Mouse (Mus musculus): ENCODE measurements at regions not wholly inside any gene's neighbourhood (a gene's known extent, or its start where the extent isn't known, plus 50 kb on each side); places are given as distances from the start of the nearest gene placed in this dataset.
A peak's percentile ranks its signal among the peaks of the same experiment; 100 is the strongest.
"Not testable (repeated sequence)": the region's sequence is repeated elsewhere in the genome, so short reads cannot be mapped to it uniquely, and the experiment has no call there.

DNA sequence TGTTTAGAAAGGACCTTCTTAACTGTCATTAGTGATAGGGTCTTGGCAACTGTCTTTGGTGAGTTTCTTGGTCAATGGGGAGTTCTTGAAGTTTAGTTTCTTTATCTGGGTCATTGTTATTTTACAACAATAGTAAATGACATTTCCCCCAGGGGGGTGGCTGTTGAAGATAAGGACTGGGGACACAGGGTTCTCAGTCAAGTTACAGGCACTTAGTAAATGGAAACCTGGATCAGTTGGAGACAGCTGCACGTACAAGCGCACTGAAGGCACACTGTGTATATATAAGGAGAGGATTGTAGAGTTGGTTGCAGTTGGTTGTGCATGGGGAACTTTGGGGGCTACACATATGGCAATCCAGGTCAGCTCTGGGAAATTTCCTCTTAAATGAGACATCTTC lies 169.2 kb upstream of the Serp2 start:
- no peak overlapping the region for H3K27ac ChIP-seq
- H3K4me1 ChIP-seq (replicated peaks) = peaks cover 6% of the 10 kb centered on the region; the same call in 1 of the 2 replicates
- H3K4me3 ChIP-seq (replicated peaks) = no peak overlapping the region
- ATAC-seq (ENCODE audit: insufficient number of reproducible peaks, insufficient read depth, low FRiP score, low TSS enrichment, low read depth) = no peak
- no peak overlapping the region for H3K4me2 ChIP-seq
- no peaks in the 10 kb centered on the region for H3K36me3 ChIP-seq
- no peaks in the 10 kb centered on the region for H3K27me3 ChIP-seq
- 89% methylated on average over 2 of the region's 2 CpGs for WGBS
- H3K9ac ChIP-seq (replicated peaks) = no peak overlapping the region
- no peaks in the 10 kb centered on the region for H3K9me3 ChIP-seq

DNA sequence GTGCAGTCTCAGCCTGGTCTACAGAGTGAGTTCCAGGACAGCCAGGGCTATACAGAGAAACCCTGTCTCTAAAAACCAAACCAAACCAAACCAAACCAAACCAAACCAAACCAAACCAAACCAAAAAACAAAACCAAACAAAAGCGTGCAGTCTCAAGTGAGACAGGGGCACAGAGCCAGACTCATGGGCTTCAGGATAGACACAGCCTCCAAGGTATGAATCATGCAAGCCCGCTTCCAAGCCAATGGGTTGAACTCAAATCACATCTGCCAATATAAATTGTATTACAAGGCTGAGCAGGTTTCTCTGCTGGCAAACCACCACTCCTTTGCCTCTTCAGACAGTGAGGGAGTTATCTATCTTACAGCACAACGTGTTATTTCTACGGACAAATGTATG lies 168.5 kb upstream of the Serp2 start:
- not testable (repeated sequence) for H3K4me2 ChIP-seq; H3K9me3 ChIP-seq; H3K4me1 ChIP-seq (replicated peaks); H3K36me3 ChIP-seq; H3K4me3 ChIP-seq (replicated peaks); H3K27me3 ChIP-seq; ATAC-seq (ENCODE audit: insufficient number of reproducible peaks, insufficient read depth, low FRiP score, low TSS enrichment, low read depth); H3K9ac ChIP-seq (replicated peaks); H3K27ac ChIP-seq
- 94% methylated on average over 4 of the region's 4 CpGs for WGBS

DNA sequence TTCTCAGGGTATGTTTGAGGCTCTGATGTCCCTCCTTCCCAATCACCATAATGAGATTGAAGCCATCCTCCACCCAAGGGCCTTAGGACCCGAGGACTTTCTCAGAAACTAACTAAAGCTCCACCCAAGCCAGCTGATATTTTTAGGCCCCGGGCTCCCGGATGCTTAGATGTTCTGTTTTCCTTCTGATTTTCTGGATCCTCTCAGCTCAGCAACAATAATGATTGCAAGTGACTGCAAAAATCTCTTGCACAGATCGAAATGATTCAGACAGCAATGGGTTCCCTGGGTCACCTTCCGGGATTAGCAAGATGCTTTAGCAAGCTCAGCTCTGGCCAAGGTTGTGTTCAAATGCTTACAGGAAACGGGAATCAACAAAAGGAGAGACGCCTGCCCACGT lies 168.1 kb upstream of the Serp2 start:
- no peak overlapping the region for H3K4me2 ChIP-seq
- peaks cover 6% of the 10 kb centered on the region; the same call in 1 of the 2 replicates for H3K4me1 ChIP-seq (replicated peaks)
- WGBS = 85% methylated on average over 8 of the region's 8 CpGs
- no peaks in the 10 kb centered on the region for H3K27me3 ChIP-seq
- ATAC-seq (ENCODE audit: insufficient number of reproducible peaks, insufficient read depth, low FRiP score, low TSS enrichment, low read depth) = no peak
- H3K9ac ChIP-seq (replicated peaks) = no peak overlapping the region
- H3K4me3 ChIP-seq (replicated peaks) = no peak overlapping the region
- H3K27ac ChIP-seq = no peak overlapping the region
- no peaks in the 10 kb centered on the region for H3K9me3 ChIP-seq
- no peaks in the 10 kb centered on the region for H3K36me3 ChIP-seq

- Histone ChIP-seq H3K9me3 (no peaks in the 10 kb centered on the region), H3K27ac (no peak overlapping the region), H3K36me3 (no peaks in the 10 kb centered on the region), H3K4me1 (replicated peaks) (peaks cover 6% of the 10 kb centered on the region; the same call in 1 of the 2 replicates), H3K27me3 (no peaks in the 10 kb centered on the region), H3K4me2 (no peak overlapping the region), H3K4me3 (replicated peaks) (no peak overlapping the region), H3K9ac (replicated peaks) (no peak overlapping the region)
- WGBS = 84% methylated on average over 8 of the region's 8 CpGs
- ATAC-seq (ENCODE audit: insufficient number of reproducible peaks, insufficient read depth, low FRiP score, low TSS enrichment, low read depth) = no peak
Observed at GRCm38 (mm10) chr14:76724395-76724794, 167.7 kb upstream of the Serp2 start.

DNA sequence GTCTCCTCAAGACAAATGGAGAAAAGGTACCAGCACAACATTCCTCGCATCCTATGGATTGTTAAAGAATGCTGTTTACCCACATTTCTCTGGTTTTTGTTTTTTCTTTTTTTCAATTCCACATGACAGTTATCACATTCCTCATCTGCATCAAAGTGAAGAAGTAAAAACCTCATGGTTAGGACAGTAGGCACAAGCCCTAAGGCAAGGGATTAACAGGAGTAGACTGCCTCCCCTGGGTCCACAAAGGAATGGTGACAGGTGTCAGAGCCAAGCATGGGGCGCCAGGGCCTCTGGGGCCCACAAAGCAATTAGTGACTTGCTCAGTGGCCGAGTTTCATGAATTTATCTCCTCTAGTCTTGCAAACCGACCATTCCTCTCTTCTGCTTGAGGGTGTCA lies 166.9 kb upstream of the Serp2 start:
- Histone ChIP-seq H3K4me2 (no peak overlapping the region), H3K4me3 (replicated peaks) (no peak overlapping the region), H3K27ac (no peak overlapping the region), H3K36me3 (no peaks in the 10 kb centered on the region), H3K9me3 (no peaks in the 10 kb centered on the region), H3K9ac (replicated peaks) (no peak overlapping the region), H3K27me3 (no peaks in the 10 kb centered on the region), H3K4me1 (replicated peaks) (peaks cover 6% of the 10 kb centered on the region; the same call in 1 of the 2 replicates)
- ATAC-seq (ENCODE audit: insufficient number of reproducible peaks, insufficient read depth, low FRiP score, low TSS enrichment, low read depth) = no peak
- WGBS = 58% methylated on average over 4 of the region's 4 CpGs

DNA sequence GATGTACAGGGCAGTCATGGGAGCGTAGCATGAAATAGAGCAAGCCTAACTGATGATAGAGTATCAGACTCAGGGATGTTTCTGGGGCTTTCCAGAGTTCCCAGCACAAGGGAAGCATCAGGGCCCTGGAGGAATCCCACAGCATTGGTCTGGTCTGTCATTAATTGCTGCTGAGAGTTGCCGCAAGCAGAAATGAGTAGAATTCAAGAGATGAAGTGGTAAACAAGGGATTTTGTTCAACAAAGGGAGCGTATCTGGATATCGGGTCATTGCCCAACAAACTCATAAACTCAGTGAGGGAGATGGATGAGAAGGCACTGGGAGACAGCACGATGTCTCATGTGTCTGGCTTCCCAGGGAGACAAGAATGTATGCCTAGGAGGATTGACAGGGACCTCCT lies 165.6 kb upstream of the Serp2 start:
- ATAC-seq (ENCODE audit: insufficient number of reproducible peaks, insufficient read depth, low FRiP score, low TSS enrichment, low read depth) = no peak
- Histone ChIP-seq H3K9me3 (no peaks in the 10 kb centered on the region), H3K4me1 (replicated peaks) (peaks cover 6% of the 10 kb centered on the region; the same call in 1 of the 2 replicates), H3K27ac (no peak overlapping the region), H3K4me3 (replicated peaks) (no peak overlapping the region), H3K27me3 (no peaks in the 10 kb centered on the region), H3K4me2 (no peak overlapping the region), H3K36me3 (no peaks in the 10 kb centered on the region), H3K9ac (replicated peaks) (no peak overlapping the region)
- WGBS = 84% methylated on average over 5 of the region's 5 CpGs

DNA sequence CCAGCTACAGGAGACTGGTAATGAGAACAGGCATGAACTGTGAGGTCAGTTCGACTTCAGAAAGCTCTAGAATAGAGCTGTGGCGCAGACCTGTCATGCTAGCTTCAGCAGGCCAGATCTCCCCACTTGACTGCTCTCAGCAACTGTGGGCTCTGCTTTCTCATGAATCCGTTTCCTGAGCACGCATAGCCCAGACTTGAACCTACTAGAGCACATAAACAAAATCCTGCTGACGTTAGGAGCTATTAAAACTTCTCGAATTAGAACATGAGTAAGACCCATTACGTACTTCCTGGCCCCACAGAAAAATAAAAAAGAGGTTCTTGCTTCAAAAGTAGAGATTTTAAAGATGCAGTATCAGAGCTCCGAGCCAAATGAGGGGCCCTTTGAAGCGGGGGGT lies 165.1 kb upstream of the Serp2 start:
- ATAC-seq (ENCODE audit: insufficient number of reproducible peaks, insufficient read depth, low FRiP score, low TSS enrichment, low read depth) = no peak
- WGBS = 77% methylated on average over 9 of the region's 9 CpGs
- H3K4me2 ChIP-seq = no peak overlapping the region
- no peak overlapping the region for H3K4me3 ChIP-seq (replicated peaks)
- no peak overlapping the region for H3K9ac ChIP-seq (replicated peaks)
- no peaks in the 10 kb centered on the region for H3K27me3 ChIP-seq
- no peaks in the 10 kb centered on the region for H3K9me3 ChIP-seq
- no peaks in the 10 kb centered on the region for H3K36me3 ChIP-seq
- H3K4me1 ChIP-seq (replicated peaks) = peaks cover 6% of the 10 kb centered on the region; the same call in 1 of the 2 replicates
- H3K27ac ChIP-seq = no peak overlapping the region

GRCm38 (mm10) chr14:76717081-76717480 lies 160.4 kb upstream of the Serp2 start:
- Histone ChIP-seq H3K27ac (no peak overlapping the region), H3K4me3 (replicated peaks) (no peak overlapping the region), H3K4me1 (replicated peaks) (no peaks in the 10 kb centered on the region; the same call in none of the 2 replicates), H3K9me3 (no peaks in the 10 kb centered on the region), H3K9ac (replicated peaks) (no peak overlapping the region), H3K27me3 (no peaks in the 10 kb centered on the region), H3K36me3 (no peaks in the 10 kb centered on the region), H3K4me2 (no peak overlapping the region)
- no peak for ATAC-seq (ENCODE audit: insufficient number of reproducible peaks, insufficient read depth, low FRiP score, low TSS enrichment, low read depth)
- WGBS = 95% methylated on average over 3 of the region's 3 CpGs

GRCm38 (mm10) chr14:76714727-76715126 lies 158.0 kb upstream of the Serp2 start:
- Histone ChIP-seq H3K9me3 (no peaks in the 10 kb centered on the region), H3K9ac (replicated peaks) (no peak overlapping the region), H3K4me2 (no peak overlapping the region), H3K27me3 (no peaks in the 10 kb centered on the region), H3K4me3 (replicated peaks) (no peak overlapping the region), H3K27ac (no peak overlapping the region), H3K4me1 (replicated peaks) (no peaks in the 10 kb centered on the region; the same call in 1 of the 2 replicates), H3K36me3 (no peaks in the 10 kb centered on the region)
- WGBS = 81% methylated on average over 4 of the region's 4 CpGs
- ATAC-seq (ENCODE audit: insufficient number of reproducible peaks, insufficient read depth, low FRiP score, low TSS enrichment, low read depth) = no peak

GRCm38 (mm10) chr14:76713946-76714345 lies 157.3 kb upstream of the Serp2 start:
- H3K36me3 ChIP-seq = no peaks in the 10 kb centered on the region
- WGBS = 34% methylated on average over 7 of the region's 7 CpGs
- no peak for ATAC-seq (ENCODE audit: insufficient number of reproducible peaks, insufficient read depth, low FRiP score, low TSS enrichment, low read depth)
- H3K4me3 ChIP-seq (replicated peaks) = no peak overlapping the region
- no peaks in the 10 kb centered on the region for H3K27me3 ChIP-seq
- H3K4me1 ChIP-seq (replicated peaks) = peaks cover 3% of the 10 kb centered on the region
- H3K4me2 ChIP-seq = no peak overlapping the region
- H3K27ac ChIP-seq = no peak overlapping the region
- no peak overlapping the region for H3K9ac ChIP-seq (replicated peaks)
- H3K9me3 ChIP-seq = no peaks in the 10 kb centered on the region

DNA sequence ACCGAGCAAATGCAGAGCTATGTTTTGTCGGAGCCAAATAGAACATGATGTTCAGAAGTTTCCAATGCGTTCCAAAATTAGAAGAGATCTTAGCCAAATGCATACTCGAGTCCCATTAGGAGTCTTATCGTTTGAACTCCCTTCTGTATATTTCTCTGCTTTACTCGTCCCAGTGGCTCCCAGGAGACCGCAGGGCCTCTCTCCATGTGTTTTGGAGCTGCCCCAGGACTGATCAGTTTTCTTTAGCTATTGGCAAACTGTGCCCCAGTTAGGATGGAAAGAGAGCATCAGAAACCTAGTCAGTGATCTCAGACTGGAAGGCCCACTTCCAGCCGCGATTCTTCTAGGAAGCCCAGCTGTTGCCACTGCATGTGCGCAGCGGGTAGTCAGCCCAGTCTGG lies 152.0 kb upstream of the Serp2 start:
- Histone ChIP-seq H3K9ac (replicated peaks) (no peak overlapping the region), H3K4me1 (replicated peaks) (peaks cover 10% of the 10 kb centered on the region), H3K27ac (0 out of 2 replicates have a peak overlapping the region, but pooled peaks have one; percentile 42), H3K9me3 (no peaks in the 10 kb centered on the region), H3K4me3 (replicated peaks) (no peak overlapping the region), H3K36me3 (no peaks in the 10 kb centered on the region), H3K4me2 (no peak overlapping the region), H3K27me3 (no peaks in the 10 kb centered on the region)
- 87% methylated on average over 11 of the region's 11 CpGs for WGBS
- no peak for ATAC-seq (ENCODE audit: insufficient number of reproducible peaks, insufficient read depth, low FRiP score, low TSS enrichment, low read depth)

DNA sequence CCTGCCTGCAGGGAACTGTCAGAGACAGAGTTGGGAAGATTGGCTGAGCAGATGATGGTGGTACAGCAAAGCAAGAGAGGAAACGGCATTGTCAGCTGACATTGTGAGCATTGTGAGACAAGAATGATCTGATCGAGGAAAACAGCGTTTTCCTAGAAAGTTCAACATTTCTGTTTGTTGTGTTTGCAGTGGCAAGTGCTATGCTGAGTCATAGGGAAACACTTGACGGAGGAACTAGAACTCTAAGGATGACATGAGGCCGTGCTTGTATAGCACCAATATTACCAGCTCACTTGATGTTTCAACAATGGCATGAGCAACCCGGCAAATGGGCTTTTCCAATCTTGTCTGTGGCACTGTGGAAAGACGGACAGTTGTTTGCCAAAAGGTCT lies 146.7 kb upstream of the Serp2 start:
- Histone ChIP-seq H3K4me1 (replicated peaks) (peaks cover 22% of the 10 kb centered on the region), H3K9ac (replicated peaks) (no peak overlapping the region), H3K4me2 (no peak overlapping the region), H3K36me3 (no peaks in the 10 kb centered on the region), H3K4me3 (replicated peaks) (no peak overlapping the region), H3K9me3 (no peaks in the 10 kb centered on the region), H3K27ac (0 out of 2 replicates have a peak overlapping the region, but pooled peaks have one; percentile 53), H3K27me3 (no peaks in the 10 kb centered on the region)
- 88% methylated on average over 7 of the region's 7 CpGs for WGBS
- ATAC-seq (ENCODE audit: insufficient number of reproducible peaks, insufficient read depth, low FRiP score, low TSS enrichment, low read depth) = no peak
